Mouse (Mus musculus) layer of hippocampus, postnatal 25 days (tissue): ENCODE results near the gene Olfr545. TPM values are rescaled to one million over a fixed set of nuclear protein-coding genes. Genes with fewer than 3 reads are reported as not detected.
"Not testable (repeated sequence)": the region's sequence is repeated elsewhere in the genome, so short reads cannot be mapped to it uniquely, and the experiment has no call there.

Experiments used
- DNase-seq, 2 experiments: peaks; one replicate each; pipeline ENCODE4 v3.0.0; 2022; ENCODE audit warnings: mixed read lengths in 2 of 2, low spot score in 1 of 2; ENCODE audit errors: extremely low spot score in 1 of 2
- total RNA-seq, 2 experiments: library from RNA; stranded (reverse); gene quantifications; 2 replicates each; pipeline ENCODE4 v1.2.3; 2021

Gene Olfr545
- total RNA-seq, result not detected

GRCm38 (mm10) chr7:102499473-102499872, at the start of gene Olfr545:
Gene Olfr545, minus strand, starts transcription at chr7:102499573.
- no peak for DNase-seq

GRCm38 (mm10) chr7:102541251-102541650, 41.9 kb upstream of the Olfr545 start:
- no peak for DNase-seq

- no peak for DNase-seq
Measured at GRCm38 (mm10) chr7:102540596-102540995, 41.2 kb upstream of the Olfr545 start, which contains the start of gene Olfr548-ps1. Gene Olfr548-ps1, plus strand, starts transcription at chr7:102540896.

GRCm38 (mm10) chr7:102534449-102534848, 35.1 kb upstream of the Olfr545 start, which contains the start of gene Olfr547:
Gene Olfr547, plus strand, starts transcription at chr7:102534749.
- DNase-seq, result no peak

GRCm38 (mm10) chr7:102529052-102529451, 29.7 kb upstream of the Olfr545 start:
- DNase-seq, result no peak

- DNase-seq, result peak in 1 of 2 experiments; percentile 24
Measured at GRCm38 (mm10) chr7:102517051-102517335, 17.6 kb upstream of the Olfr545 start.

GRCm38 (mm10) chr7:102516261-102517050, 17.1 kb upstream of the Olfr545 start:
- no peak for DNase-seq

- no peak for DNase-seq
Measured at GRCm38 (mm10) chr7:102514144-102514543, 14.8 kb upstream of the Olfr545 start.

- peak; percentile 91 to 98 for DNase-seq
Measured at GRCm38 (mm10) chr7:102512814-102513435, 13.6 kb upstream of the Olfr545 start.

GRCm38 (mm10) chr7:102511927-102512326, 12.6 kb upstream of the Olfr545 start:
- no peak for DNase-seq

GRCm38 (mm10) chr7:102509726-102510125, 10.4 kb upstream of the Olfr545 start:
- DNase-seq, result no peak

GRCm38 (mm10) chr7:102508666-102509065, 9.3 kb upstream of the Olfr545 start:
- DNase-seq, result no peak

GRCm38 (mm10) chr7:102508066-102508465, 8.7 kb upstream of the Olfr545 start:
- DNase-seq, result no peak

- peak; percentile 59 to 83 for DNase-seq
Measured at GRCm38 (mm10) chr7:102506848-102507247, 7.5 kb upstream of the Olfr545 start.

- no peak for DNase-seq
Measured at GRCm38 (mm10) chr7:102501986-102502385, 2.6 kb upstream of the Olfr545 start.

GRCm38 (mm10) chr7:102494416-102494815, 5.0 kb downstream of the Olfr545 start:
- DNase-seq, result not testable (repeated sequence)

GRCm38 (mm10) chr7:102488161-102488560, 11.2 kb downstream of the Olfr545 start, which contains the start of gene Olfr544:
Gene Olfr544, minus strand, starts transcription at chr7:102488313.
- DNase-seq, result no peak

- DNase-seq, result no peak
Measured at GRCm38 (mm10) chr7:102486105-102486504, 13.3 kb downstream of the Olfr545 start.

GRCm38 (mm10) chr7:102484766-102485165, 14.6 kb downstream of the Olfr545 start:
- not testable (repeated sequence) for DNase-seq

- no peak for DNase-seq
Measured at GRCm38 (mm10) chr7:102483665-102484064, 15.7 kb downstream of the Olfr545 start.

GRCm38 (mm10) chr7:102481579-102481978, 17.8 kb downstream of the Olfr545 start, which contains the start of gene Olfr543:
Gene Olfr543, minus strand, starts transcription at chr7:102481679.
- DNase-seq, result no peak

- no peak for DNase-seq
Measured at GRCm38 (mm10) chr7:102480821-102481220, 18.6 kb downstream of the Olfr545 start.
